Mouse (Mus musculus) layer of hippocampus, adult 11-12 months (tissue): Measurements from ENCODE around the gene Kctd2.
A peak's percentile ranks its signal among the peaks of the same experiment; 100 is the strongest.

Experiments used
- DNase-seq: peaks from one replicate; pipeline ENCODE4 v3.0.0; 2022; ENCODE audit warnings: low spot score

The Kctd2 gene

GRCm38 (mm10) chr11:115400630-115401391 lies 19.1 kb upstream of the Kctd2 start:
- peak; percentile 63 for DNase-seq

- peak; percentile 85 for DNase-seq
Observed at GRCm38 (mm10) chr11:115403338-115404124, 16.4 kb upstream of the Kctd2 start, which contains the start of gene Mrpl58. Gene Mrpl58, plus strand, starts transcription at chr11:115403752.

- no peak for DNase-seq
Observed at GRCm38 (mm10) chr11:115405723-115406122, 14.2 kb upstream of the Kctd2 start.

GRCm38 (mm10) chr11:115406858-115407401 lies 13.0 kb upstream of the Kctd2 start:
- DNase-seq, result no peak

GRCm38 (mm10) chr11:115408266-115408920 lies 11.5 kb upstream of the Kctd2 start:
- DNase-seq, result no peak

GRCm38 (mm10) chr11:115409556-115409955 lies 10.4 kb upstream of the Kctd2 start:
- no peak for DNase-seq

DNA sequence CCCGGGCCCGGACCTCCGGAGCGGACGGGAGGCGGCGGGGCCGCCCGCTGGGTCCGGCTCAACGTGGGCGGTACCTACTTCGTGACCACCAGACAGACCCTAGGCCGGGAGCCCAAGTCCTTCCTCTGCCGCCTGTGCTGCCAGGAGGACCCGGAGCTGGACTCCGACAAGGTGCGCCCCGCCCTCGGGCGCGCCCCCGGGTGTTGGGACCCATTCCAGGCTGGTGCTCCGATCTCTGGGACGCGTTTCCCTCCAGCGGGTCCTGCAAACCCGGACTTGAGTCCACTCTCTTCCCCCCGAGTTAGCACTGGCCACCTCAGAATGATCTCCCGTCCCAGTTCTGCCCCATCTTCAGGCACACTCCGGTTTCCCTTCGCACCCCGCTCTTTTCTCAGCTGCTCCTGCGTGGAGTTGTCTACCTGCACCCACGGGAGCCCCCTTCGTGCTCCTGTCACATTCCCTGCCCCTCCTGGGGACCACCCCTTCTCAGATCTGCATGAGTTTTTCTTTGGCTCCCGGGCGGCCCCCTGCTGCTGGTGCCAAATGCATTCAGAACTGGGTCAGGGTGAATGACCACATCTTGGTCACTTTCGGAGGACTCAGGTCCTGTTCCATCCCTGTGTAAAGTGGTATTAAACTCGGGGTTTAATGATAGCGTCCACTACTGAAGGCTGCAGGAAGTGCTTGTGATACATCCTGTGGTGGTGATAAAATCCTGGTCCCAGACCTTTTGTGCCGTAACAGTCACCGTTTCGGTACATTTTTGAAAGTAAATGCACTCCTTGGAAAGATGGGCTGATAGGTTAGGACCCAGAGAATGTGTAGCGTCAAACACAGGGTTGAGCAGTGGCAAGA lies 635 bp downstream of the Kctd2 start:
- DNase-seq, result peak; percentile 55

DNA sequence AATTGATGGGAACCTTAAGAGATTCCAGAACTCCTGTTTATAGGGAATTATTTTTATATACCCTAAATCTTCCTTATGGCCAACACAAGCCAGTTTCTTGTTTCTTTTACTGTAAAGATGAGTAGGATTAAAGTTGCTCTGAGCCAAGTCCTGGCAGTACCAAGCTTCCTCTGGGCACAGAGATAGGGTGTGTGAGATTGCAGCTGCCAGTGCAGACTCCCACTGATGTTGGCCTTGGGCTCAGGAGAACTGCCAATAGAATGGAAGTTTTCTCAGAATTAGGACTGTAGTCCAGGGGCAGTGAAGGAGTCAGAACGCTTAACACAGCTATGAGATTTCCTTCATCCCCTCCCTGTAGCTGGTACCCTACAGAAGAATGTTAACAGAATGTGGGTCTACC lies 1.4 kb downstream of the Kctd2 start:
- DNase-seq, result no peak

DNA sequence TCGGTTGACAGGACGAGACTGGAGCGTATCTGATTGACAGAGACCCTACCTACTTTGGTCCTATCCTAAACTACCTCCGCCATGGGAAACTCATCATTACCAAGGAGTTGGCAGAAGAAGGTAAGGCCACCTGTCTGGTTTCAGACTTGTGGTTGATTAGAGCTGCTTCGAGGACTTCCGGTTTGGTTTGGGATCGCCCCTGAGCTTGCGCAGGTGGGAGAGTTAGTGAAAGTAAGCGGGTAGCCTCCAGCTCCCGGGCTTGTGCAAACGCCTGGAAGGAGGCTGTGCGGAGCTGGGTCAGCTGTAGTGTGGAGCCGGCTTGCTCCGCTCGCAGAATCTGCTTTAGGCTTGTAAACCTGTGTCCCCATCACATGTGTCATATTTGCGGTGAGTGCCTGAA lies 2.0 kb downstream of the Kctd2 start:
- DNase-seq, result no peak

- no peak for DNase-seq
Observed at GRCm38 (mm10) chr11:115423091-115423490, 3.2 kb downstream of the Kctd2 start.

DNA sequence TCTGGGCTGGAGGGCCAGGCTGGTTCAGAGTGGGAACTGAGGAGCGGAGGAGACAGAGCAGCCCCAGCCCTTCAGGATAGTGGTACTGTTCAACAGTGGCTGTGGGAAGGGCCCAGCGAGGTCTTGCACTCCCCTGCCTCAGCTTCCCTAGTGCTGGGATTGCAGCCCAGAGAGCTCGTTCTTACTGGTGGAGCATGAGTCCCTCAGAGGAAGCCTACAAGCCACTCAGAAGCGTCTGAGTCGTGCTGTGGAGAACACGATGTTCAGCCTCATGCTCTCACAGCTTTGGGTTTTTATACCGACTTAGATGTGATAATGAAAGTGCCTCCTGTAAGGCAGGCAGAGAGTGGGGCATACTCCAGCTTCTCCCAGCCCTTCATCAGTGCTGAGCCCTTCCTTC lies 4.7 kb downstream of the Kctd2 start:
- DNase-seq, result no peak

- DNase-seq, result no peak
Observed at GRCm38 (mm10) chr11:115425671-115426070, 5.7 kb downstream of the Kctd2 start.

GRCm38 (mm10) chr11:115427482-115428331 lies 7.8 kb downstream of the Kctd2 start:
- DNase-seq, result peak; percentile 79

DNA sequence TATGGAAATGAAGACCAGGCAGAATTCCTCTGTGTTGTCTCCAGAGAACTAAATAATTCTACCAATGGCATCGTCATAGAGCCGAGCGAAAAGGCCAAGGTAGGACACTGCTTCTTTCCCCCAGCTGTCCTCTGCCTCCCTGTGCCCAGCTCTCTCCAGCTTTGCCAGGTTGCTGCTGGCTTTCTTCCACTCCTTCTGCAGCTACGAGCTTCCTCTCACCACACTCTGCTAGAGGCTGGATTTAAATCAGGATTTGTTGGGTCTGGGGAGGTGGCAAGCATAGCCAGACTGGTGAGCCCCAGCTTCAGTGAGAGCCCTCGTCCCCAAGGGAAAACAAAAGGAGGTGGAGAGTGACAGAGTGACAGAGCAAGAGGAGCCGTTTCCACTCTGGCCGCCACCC lies 9.4 kb downstream of the Kctd2 start:
- no peak for DNase-seq

- DNase-seq, result no peak
Observed at GRCm38 (mm10) chr11:115430561-115430960, 10.6 kb downstream of the Kctd2 start.

DNA sequence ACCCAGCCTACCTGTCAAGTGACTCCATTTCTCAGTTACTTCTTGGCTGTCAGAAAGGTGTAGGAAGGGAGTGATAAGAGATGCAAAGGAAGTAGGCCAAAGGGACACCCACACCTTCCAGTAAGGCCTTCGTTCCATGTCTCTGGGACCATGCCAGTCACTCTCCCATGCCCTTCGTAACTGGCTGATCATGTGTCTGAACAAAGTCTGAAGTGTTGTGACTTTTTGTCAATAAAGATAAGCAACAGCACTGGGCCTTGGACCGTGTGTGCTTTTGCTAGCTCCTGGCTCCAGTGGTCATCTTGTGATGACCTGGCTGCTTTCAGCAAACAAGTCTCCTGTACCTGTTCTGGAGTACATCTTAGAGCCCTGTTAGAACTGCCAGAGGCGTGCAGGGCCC lies 12.9 kb downstream of the Kctd2 start:
- DNase-seq, result no peak

- DNase-seq, result no peak
Observed at GRCm38 (mm10) chr11:115433342-115433741, 13.4 kb downstream of the Kctd2 start.

DNA sequence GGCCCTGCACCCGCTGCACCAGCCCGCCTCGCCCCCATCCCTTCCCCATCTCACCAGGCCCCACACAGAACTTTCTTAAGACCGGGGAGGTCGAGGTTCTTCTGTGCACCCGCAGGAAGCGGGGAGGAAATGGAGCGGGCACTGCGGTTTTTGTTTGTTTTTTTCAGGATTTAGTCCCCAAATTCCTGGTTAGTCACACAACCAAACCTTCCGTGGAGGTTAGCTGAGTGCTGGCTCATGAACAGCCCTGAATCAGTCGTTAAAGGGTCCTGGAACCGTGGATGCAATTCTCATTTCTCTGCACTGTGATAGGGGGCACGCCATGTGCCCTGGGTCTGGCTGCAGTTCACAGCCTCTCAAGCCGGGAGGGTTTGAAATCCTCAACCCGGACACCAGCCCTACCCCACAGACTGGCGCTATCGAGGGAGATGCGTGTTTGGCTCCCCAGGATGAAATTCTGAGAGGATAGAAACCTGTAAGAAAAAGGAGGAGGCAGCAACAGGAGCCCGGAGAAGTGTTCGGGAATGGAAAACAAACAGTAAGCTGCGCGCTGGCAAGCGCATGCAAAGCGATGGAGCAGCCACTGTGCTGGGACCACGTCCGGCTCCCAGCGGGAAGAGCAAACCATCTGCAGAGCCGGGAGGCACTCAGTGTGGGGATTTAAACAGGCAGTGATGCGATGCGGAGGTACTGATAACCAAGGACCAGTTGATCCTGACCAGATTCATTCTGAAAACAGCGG lies 15.8 kb downstream of the Kctd2 start:
- no peak for DNase-seq

GRCm38 (mm10) chr11:115437571-115438122 lies 17.7 kb downstream of the Kctd2 start:
- no peak for DNase-seq

- no peak for DNase-seq
Observed at GRCm38 (mm10) chr11:115439326-115439725, 19.4 kb downstream of the Kctd2 start.
